Mouse (Mus musculus) G1E (cell line): Measurements from ENCODE around the gene Gria1.

Source experiments
- CTCF ChIP-seq: IDR thresholded peaks from 2 replicates; pipeline ENCODE4 v1.5.1; 2012; ENCODE audit warnings: low read depth, low read length, inconsistent platforms, mixed read lengths
- GATA2 ChIP-seq: IDR thresholded peaks from 2 replicates; pipeline ENCODE4 v1.6.1; 2012; ENCODE audit warnings: low read depth, low read length, inconsistent platforms, borderline replicate concordance
- POLR2AphosphoS5 ChIP-seq: IDR thresholded peaks from 2 replicates; pipeline ENCODE4 v1.6.1; 2012; ENCODE audit warnings: low read depth, low read length, inconsistent platforms; ENCODE audit not compliant: insufficient replicate concordance

GRCm38 (mm10) chr11:57222797-57223569 is 211.8 kb downstream of the Gria1 start:
- TF ChIP-seq CTCF, result no peak
- no peak for TF ChIP-seq POLR2AphosphoS5
- no peak for TF ChIP-seq GATA2
